Mouse (Mus musculus) kidney, adult 2 months (tissue): ENCODE data around the gene Slc25a30. TPM values are rescaled to one million over a fixed set of nuclear protein-coding genes. Genes with fewer than 3 reads are reported as not detected.

Source experiments
- DNase-seq: peaks from one replicate; pipeline ENCODE4 v3.0.0; 2021
- H3K27ac ChIP-seq: fragments of 200-500 bp; 2 replicates; pipeline ENCODE4 v1.5.1; 2012; ENCODE audit warnings: low read depth, low read length, control low read depth, inconsistent platforms; ENCODE audit not compliant: insufficient read depth
- H3K27me3 ChIP-seq: fragments of 200-500 bp; replicated peaks from 2 replicates; pipeline ENCODE4 v1.6.1; 2012; ENCODE audit warnings: mild to moderate bottlenecking, moderate library complexity, low read length, inconsistent platforms; ENCODE audit not compliant: control insufficient read depth, insufficient read depth
- H3K36me3 ChIP-seq: fragments of 200-500 bp; 2 replicates; pipeline ENCODE4 v1.6.1; 2012; ENCODE audit warnings: mild to moderate bottlenecking, moderate library complexity, low read length, inconsistent platforms; ENCODE audit not compliant: control insufficient read depth, insufficient read depth
- H3K4me1 ChIP-seq: fragments of 200-500 bp; 2 replicates; pipeline ENCODE4 v1.6.1; 2011; ENCODE audit warnings: low read length; ENCODE audit not compliant: control insufficient read depth, insufficient read depth
- H3K4me3 ChIP-seq: fragments of 200-500 bp; 2 replicates; pipeline ENCODE4 v1.5.1; 2011; ENCODE audit warnings: mild to moderate bottlenecking, low read depth, low read length, control low read depth; ENCODE audit not compliant: insufficient read depth
- CTCF ChIP-seq: fragments of 200-500 bp; conservative IDR thresholded peaks from 2 replicates; pipeline ENCODE4 v1.5.1; 2011; ENCODE audit warnings: low read depth, mild to moderate bottlenecking, control low read depth, low read length, moderate library complexity, mixed read lengths; ENCODE audit not compliant: insufficient read depth, insufficient read length
- POLR2A ChIP-seq: fragments of 200-500 bp; IDR thresholded peaks from one replicate; pipeline ENCODE4 v1.6.1; 2011; ENCODE audit warnings: low read depth, low read length, control low read depth
- WGBS: fragments of 180-500 bp; shearing (Covaris S2); methylation state at CpG from one replicate; pipeline ENCODE4 v1.1.7; 2018; 5-methylcytosine and 5-hydroxymethylcytosine counted together
- polyA plus RNA-seq: library from polyadenylated mRNA; depleted of rRNA; stranded (reverse); fragments of >200 nt; gene quantifications from 2 replicates; pipeline ENCODE4 v1.2.3, GENCODE M21; 2012

Slc25a30 gene
- polyA plus RNA-seq, 1 experiment: 29.6 TPM

DNA sequence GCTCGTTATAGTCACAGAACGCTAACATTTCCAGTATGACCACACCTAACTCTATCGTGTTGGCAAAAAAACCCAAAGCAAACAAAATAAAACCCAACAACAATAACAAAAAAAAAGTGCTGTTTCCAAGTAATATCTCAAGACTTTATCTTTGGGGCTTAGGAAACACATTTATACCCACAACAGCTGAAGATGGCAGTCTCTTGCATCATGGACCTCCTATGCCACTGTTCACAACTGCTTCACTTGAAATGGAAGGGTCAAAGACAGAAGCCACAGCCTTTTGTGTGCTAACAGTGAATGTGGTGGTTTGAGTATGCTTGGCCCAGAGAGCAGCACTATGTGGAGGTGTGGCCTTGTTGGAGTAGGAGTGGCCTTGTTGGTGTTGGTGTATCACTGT, 4.5 kb upstream of the Slc25a30 start:
- 82% methylated on average over 3 of the region's 3 CpGs for WGBS
- Histone ChIP-seq H3K4me3 (no peak overlapping the region), H3K27me3 (no peaks in the 10 kb centered on the region), H3K36me3 (no peaks in the 10 kb centered on the region), H3K27ac (no peak overlapping the region), H3K4me1 (peaks cover 18% of the 10 kb centered on the region)
- TF ChIP-seq CTCF (no peak), POLR2A (no peak)
- DNase-seq: no peak

DNA sequence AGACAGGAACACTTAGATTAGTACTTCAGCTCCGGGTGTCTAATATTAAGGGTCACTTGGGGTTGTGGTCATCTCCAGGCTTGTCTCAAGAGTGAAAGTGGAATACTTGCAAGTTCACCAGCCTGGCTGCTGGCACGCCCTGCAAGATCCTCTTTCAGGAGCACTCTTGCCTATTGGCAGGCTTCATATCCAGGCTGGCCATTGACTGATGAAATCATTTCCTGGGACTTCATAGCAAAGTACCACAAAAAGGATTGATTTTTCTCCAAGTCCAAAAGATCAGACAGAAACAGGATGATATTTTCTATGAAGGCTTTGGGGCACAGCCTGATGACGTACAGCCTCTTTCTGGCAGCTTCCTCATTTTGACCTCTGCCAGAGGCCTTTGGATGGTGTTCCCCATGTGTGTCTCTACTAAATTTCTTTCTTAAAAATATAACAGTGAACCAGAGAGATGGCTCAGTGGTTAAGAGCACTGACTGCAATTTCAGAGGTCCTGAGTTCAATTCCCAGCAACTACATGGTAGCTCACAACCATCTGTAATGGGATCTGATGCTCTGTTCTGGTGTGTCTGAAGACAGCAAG, 3.7 kb upstream of the Slc25a30 start:
- Histone ChIP-seq H3K4me1 (peaks cover 18% of the 10 kb centered on the region), H3K36me3 (no peaks in the 10 kb centered on the region), H3K27me3 (no peaks in the 10 kb centered on the region), H3K27ac (no peak overlapping the region), H3K4me3 (no peak overlapping the region)
- no peak for DNase-seq
- 69% methylated on average over 3 of the region's 3 CpGs for WGBS
- no peak for TF ChIP-seq CTCF
- TF ChIP-seq POLR2A: no peak

DNA sequence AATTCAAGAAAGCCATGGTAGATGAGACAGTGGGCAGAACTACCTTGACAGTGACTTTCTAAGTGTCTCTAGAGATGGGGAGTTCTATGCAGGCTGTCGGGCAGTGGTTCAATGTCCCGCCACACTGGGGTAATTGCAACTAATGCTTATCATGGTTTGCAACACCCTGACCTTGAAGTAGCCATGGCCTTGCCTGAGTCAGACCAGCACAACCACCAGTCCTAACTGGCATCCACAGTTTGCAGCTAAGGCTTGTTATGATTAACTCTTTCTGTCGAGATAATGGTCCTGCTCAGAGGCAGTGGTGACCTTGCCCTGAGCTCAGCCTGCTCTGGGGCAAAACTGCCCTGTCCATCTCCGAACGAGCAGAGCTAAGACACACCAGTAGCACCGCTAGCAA, 2.5 kb upstream of the Slc25a30 start:
- no peak for DNase-seq
- WGBS: 67% methylated on average over 6 of the region's 6 CpGs

DNA sequence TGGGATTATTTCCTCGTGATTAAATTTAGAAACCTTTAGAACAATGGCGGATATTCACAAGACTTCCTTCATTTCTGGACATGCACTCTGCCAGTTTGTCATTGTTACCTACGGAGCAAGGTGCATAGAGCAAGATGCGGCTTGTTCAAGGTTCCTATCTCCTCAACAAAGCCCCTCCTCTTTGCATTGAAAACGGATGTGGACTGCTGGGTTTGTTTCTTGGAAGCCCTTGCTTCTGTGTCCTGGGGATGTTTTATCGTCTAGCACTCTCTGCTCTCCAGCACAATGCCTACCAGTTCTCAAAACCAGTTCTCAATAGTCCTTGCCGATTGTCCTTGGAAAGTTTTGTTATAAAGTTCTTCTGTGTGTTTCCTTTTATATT, 948 bp upstream of the Slc25a30 start:
- H3K27ac ChIP-seq: peak overlapping the region; percentile 60; the same call in 1 of the 2 replicates
- no peak for TF ChIP-seq POLR2A
- no peak for TF ChIP-seq CTCF
- no peaks in the 10 kb centered on the region for H3K27me3 ChIP-seq
- 37% methylated on average over 7 of the region's 7 CpGs for WGBS
- H3K4me1 ChIP-seq: peaks cover 6% of the 10 kb centered on the region; the same call in 1 of the 2 replicates
- H3K4me3 ChIP-seq: peak overlapping the region; percentile 19; the same call in 1 of the 2 replicates
- peak; percentile 52 for DNase-seq
- H3K36me3 ChIP-seq: no peaks in the 10 kb centered on the region

More for the DNA sequence above, 2.5 kb upstream of the Slc25a30 start:
- Histone ChIP-seq H3K4me3 (no peak overlapping the region), H3K36me3 (no peaks in the 10 kb centered on the region), H3K27me3 (no peaks in the 10 kb centered on the region), H3K4me1 (peaks cover 10% of the 10 kb centered on the region; the same call in 1 of the 2 replicates), H3K27ac (peak overlapping the region; percentile 26; the same call in 1 of the 2 replicates)
- TF ChIP-seq CTCF: no peak
- no peak for TF ChIP-seq POLR2A

DNA sequence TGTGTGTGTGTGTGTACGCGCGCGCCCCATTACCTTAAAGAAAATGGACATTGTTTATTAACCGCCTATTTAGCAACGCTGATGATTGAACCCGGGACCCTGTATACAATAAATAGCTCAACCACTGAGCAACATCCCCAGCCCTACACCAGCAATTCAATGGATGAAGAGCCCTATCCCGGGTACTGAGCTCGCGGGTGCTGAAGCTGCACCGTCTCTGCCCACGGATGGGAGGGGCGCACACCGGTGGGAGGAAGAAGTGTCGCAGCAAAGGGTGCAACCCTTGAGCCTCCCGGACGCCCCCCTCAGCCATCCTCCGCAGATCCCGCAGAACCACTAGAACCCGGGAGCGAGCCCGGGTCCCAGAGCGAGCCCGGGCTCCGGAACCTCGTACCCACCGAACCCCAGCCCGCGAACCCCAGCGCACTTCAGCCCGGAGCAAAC, 391 bp downstream of the Slc25a30 start:
- Histone ChIP-seq H3K27ac (peak overlapping the region; percentile 71), H3K4me1 (peaks cover 6% of the 10 kb centered on the region; the same call in 1 of the 2 replicates), H3K4me3 (peak overlapping the region; percentile 78), H3K27me3 (no peaks in the 10 kb centered on the region), H3K36me3 (no peaks in the 10 kb centered on the region)
- WGBS: 2% methylated on average over 31 of the region's 31 CpGs
- no peak for DNase-seq
- no peak for TF ChIP-seq POLR2A
- TF ChIP-seq CTCF: no peak

DNA sequence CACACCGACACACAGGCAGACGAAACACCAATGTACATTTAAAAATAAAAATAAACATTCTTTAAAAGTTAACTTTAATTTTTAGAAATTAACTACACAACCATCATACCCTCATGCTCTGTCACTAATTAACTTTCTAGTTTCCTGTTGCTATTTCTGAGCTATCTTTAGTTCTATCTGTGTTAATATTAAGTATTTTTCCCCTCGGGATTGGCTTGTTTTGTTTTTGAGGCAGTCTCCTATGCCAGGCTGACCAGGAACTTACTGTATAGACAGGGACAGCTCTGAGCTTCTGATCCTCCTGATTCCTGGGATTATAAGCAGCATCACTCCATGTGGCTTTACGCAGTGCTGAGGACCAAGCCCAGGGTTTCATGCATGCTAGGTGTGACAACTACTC, 6.9 kb downstream of the Slc25a30 start:
- Histone ChIP-seq H3K36me3 (no peaks in the 10 kb centered on the region; the same call in none of the 2 replicates), H3K27me3 (no peaks in the 10 kb centered on the region), H3K27ac (peak overlapping the region; percentile 74), H3K4me1 (peaks cover 46% of the 10 kb centered on the region), H3K4me3 (no peak overlapping the region)
- WGBS: 50% methylated on average over 4 of the region's 4 CpGs
- DNase-seq: peak; percentile 70
- TF ChIP-seq CTCF (no peak), POLR2A (no peak)

DNA sequence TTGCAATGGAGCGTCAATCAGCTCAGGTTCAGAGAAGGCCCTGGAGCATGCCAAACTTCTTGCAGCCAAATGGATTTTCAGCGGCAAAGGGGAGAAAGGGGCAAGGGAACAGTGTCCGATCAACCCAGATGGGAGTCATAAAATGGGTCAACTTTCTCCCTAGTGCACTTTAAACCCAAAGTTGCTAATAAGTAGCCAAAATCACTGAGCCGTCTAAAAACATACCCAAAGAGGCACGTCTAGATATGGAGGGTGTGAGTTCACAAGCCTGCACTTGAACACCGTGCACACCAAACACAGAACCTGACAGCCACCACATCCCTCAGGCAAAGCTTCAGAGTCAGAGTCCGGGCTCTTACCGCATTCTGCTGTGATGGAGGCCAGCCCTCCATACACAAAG, 10.2 kb downstream of the Slc25a30 start:
- Histone ChIP-seq H3K4me3 (no peak overlapping the region), H3K27ac (peak overlapping the region; percentile 53), H3K27me3 (no peaks in the 10 kb centered on the region), H3K36me3 (peaks cover 3% of the 10 kb centered on the region), H3K4me1 (peaks cover 65% of the 10 kb centered on the region)
- WGBS: 33% methylated on average over 8 of the region's 8 CpGs
- peak; percentile 89 for DNase-seq
- no peak for TF ChIP-seq POLR2A
- TF ChIP-seq CTCF: no peak
